ENCODE assay signal across 12 mouse cellular contexts in the genomic region with DNA sequence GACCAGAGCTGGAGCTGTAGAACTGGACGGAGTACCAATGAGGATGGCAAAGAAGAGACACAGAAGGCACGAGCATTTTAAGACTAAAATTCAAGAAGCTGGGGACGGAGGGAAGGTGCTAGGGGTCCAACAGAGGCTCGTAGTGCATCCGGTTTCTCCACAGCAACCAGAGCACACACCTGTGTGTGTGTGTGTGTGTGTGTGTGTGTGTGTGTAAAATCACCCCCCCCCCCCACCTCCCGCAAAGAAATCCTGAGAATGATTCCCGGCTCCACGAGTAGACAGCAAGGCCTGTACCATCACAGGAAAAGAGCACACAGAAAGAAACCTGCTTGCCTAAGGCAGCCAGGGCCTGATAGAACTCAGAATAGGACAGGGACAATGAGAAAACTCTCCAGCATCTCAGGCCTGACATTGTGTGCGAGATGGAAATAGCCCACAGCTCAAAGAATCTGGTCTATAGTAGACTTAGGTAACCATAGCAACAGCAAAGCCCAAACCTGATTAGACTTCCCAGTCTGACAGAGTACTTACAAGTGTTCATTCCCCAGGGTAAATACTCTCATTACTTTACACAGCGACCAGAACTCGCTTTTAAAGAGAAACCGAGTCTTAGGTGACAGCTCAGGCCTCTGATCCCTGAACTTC. TPM values are rescaled to one million over a fixed set of nuclear protein-coding genes. Genes with fewer than 3 reads are reported as not detected.
A peak's percentile ranks its signal among the peaks of the same experiment; 100 is the strongest.
DNase-seq lines count a peak whose midpoint lies in the region; ATAC-seq and TF ChIP-seq lines count a peak whose summit lies in the region.
"Had no signal": no experiment of that assay in that cellular context is flagged by ENCODE, and none has a peak within 500 bp of the region (broad histone marks: within the 10 kb centered on the region; RNA-seq: fewer than 3 reads in every experiment).

No protein-coding gene starts in this region.

- no peak for TF ChIP-seq CTCF in heart, postnatal 0 days (IDR thresholded peaks at IDR 0.05; ENCODE audit: low read depth)

- H3K36me3 ChIP-seq in heart, postnatal 0 days (replicated peaks; ENCODE audit: control insufficient read depth, insufficient read depth, low read length): no peaks in the 10 kb centered on the region
- H3K36me3 ChIP-seq in forebrain, embryonic 13.5 days (ENCODE audit: poor library complexity, severe bottlenecking): no peaks in the 10 kb centered on the region
- H3K36me3 ChIP-seq in limb, embryonic 14.5 days (ENCODE audit: control insufficient read depth, insufficient read depth, low read length): no peaks in the 10 kb centered on the region
- H3K36me3 ChIP-seq: heart, embryonic 15.5 days had no signal

- intact Hi-C loops in gastrocnemius, postnatal 36 days (cut with DNase I): no loop called here
- intact Hi-C loops in heart, postnatal 36 days (cut with DNase I): no loop called here

- H3K4me2 ChIP-seq in heart, postnatal 0 days (ENCODE audit: low read depth, low read length): no peak overlapping the region
- H3K4me2 ChIP-seq in forebrain, embryonic 13.5 days: no peak overlapping the region
- H3K4me2 ChIP-seq in limb, embryonic 14.5 days (replicated peaks; ENCODE audit: low read depth, low read length, severe bottlenecking): no peak overlapping the region
- H3K4me2 ChIP-seq: heart, embryonic 15.5 days had no signal

- H3K4me1 ChIP-seq in heart, postnatal 0 days (ENCODE audit: control insufficient read depth, insufficient read depth): no peaks in the 10 kb centered on the region
- H3K4me1 ChIP-seq in forebrain, embryonic 13.5 days: peaks cover 16% of the 10 kb centered on the region
- H3K4me1 ChIP-seq in limb, embryonic 14.5 days (ENCODE audit: control insufficient read depth, insufficient read depth, low read length): peaks cover 1% of the 10 kb centered on the region; the same call in 1 of the 2 replicates

- H3K9ac ChIP-seq in heart, postnatal 0 days (replicated peaks; ENCODE audit: low read depth, low read length): no peak overlapping the region
- H3K9ac ChIP-seq in forebrain, embryonic 13.5 days: no peak overlapping the region
- no peak overlapping the region for H3K9ac ChIP-seq in limb, embryonic 14.5 days (ENCODE audit: low read depth, low read length, severe bottlenecking)
- H3K9ac ChIP-seq: heart, embryonic 15.5 days had no signal

- no peak overlapping the region for H3K4me3 ChIP-seq in heart, postnatal 0 days (ENCODE audit: low read depth, low read length)
- H3K4me3 ChIP-seq in forebrain, embryonic 13.5 days: no peak overlapping the region
- no peak overlapping the region for H3K4me3 ChIP-seq in limb, embryonic 14.5 days (replicated peaks; ENCODE audit: low read length)
- H3K4me3 ChIP-seq: heart, embryonic 15.5 days had no signal

- peak; percentile 18 for DNase-seq in heart, postnatal 0 days (ENCODE audit: low spot score)
- no peak for DNase-seq in heart, postnatal 4 days
- DNase-seq in MN1 (ENCODE audit: low spot score) (peak; percentile 57), liver (no peak)
- DNase-seq in limb, embryonic 14.5 days (ENCODE audit: low spot score): peak; percentile 20
- DNase-seq in gastrocnemius, postnatal 36 days: no peak
- DNase-seq in heart, postnatal 36 days: no peak
- DNase-seq: B cell, adult 2 months; lung, postnatal 4 days had no signal

- H3K27me3 ChIP-seq in heart, postnatal 0 days (ENCODE audit: control insufficient read depth, insufficient read depth, low read length): no peaks in the 10 kb centered on the region
- no peaks in the 10 kb centered on the region for H3K27me3 ChIP-seq in forebrain, embryonic 13.5 days
- H3K27me3 ChIP-seq in limb, embryonic 14.5 days (ENCODE audit: control insufficient read depth, insufficient read depth, low read length): no peaks in the 10 kb centered on the region
- H3K27me3 ChIP-seq: heart, embryonic 15.5 days; Patski had no signal

- ATAC-seq in heart, postnatal 0 days (ENCODE audit: insufficient read depth, low read depth): no peak
- ATAC-seq in forebrain, embryonic 13.5 days: peak; percentile 86
- peak; percentile 53; the same call in 1 of the 2 replicates for ATAC-seq in limb, embryonic 14.5 days (ENCODE audit: low FRiP score, low read depth)
- ATAC-seq: Patski had no signal

- H3K9me3 ChIP-seq in heart, postnatal 0 days (replicated peaks; ENCODE audit: control insufficient read depth, low read length): no peaks in the 10 kb centered on the region
- H3K9me3 ChIP-seq in forebrain, embryonic 13.5 days (replicated peaks): no peaks in the 10 kb centered on the region
- no peaks in the 10 kb centered on the region for H3K9me3 ChIP-seq in limb, embryonic 14.5 days (ENCODE audit: control insufficient read depth, low read length)
- H3K9me3 ChIP-seq: heart, embryonic 15.5 days had no signal

- H3K27ac ChIP-seq in heart, postnatal 0 days (ENCODE audit: low read depth): no peak overlapping the region
- peak overlapping the region; percentile 10; the same call in 1 of the 2 replicates for H3K27ac ChIP-seq in forebrain, embryonic 13.5 days
- no peak overlapping the region for H3K27ac ChIP-seq in limb, embryonic 14.5 days (replicated peaks; ENCODE audit: low read depth, low read length)
- H3K27ac ChIP-seq: heart, embryonic 15.5 days had no signal

- WGBS in heart, postnatal 0 days: 71% methylated on average over 12 of the region's 12 CpGs
- 38% methylated on average over 12 of the region's 12 CpGs for WGBS in forebrain, embryonic 13.5 days
- whole genome bisulfite sequencing in limb, embryonic 14.5 days: 74% methylated on average over 12 of the region's 12 CpGs

- no peak for TF ChIP-seq POLR2A in limb, embryonic 14.5 days (IDR thresholded peaks at IDR 0.05; ENCODE audit: borderline replicate concordance, extremely low read depth, insufficient read depth, insufficient read length)

- no peak for TF ChIP-seq EP300 in heart, postnatal 0 days (IDR thresholded peaks at IDR 0.05; ENCODE audit: low read depth)

RNA-seq across cellular contexts. Expression of gene Wdr89, which starts 20.2 kb away (rescaled TPM):
- 3.7 and 3.9 TPM in 2 replicates for total RNA-seq in heart, postnatal 0 days (2014; rRNA removed; ENCODE audit: low replicate concordance)
- 4.6 and 5.3 TPM in 2 replicates for polyA plus RNA-seq in heart, postnatal 0 days (2015; fragmentation: Nextera tagmentation; extraction: Ambion mirVana)
- 1 to 10 TPM; 3.0 to 3.2 TPM for total RNA-seq in heart, postnatal 4 days (2021)
- polyA plus RNA-seq in forebrain, embryonic 13.5 days (2015; fragmentation: Nextera tagmentation; extraction: Ambion mirVana): 8.4 and 9.3 TPM in 2 replicates
- 7.3 and 8.9 TPM in 2 replicates for polyA plus RNA-seq in limb, embryonic 14.5 days (2012; rRNA removed)
- 10.2 and 11.3 TPM in 2 replicates for polyA plus RNA-seq in limb, embryonic 14.5 days (2014; fragmentation: Nextera tagmentation; extraction: Ambion mirVana)
- 1 to 10 TPM; 1.6 to 2.0 TPM for total RNA-seq in gastrocnemius, postnatal 36 days (2021)
- total RNA-seq in heart, postnatal 36 days (2021): 1 to 10 TPM; 2.4 to 2.9 TPM

RNA-seq across cellular contexts. Expression of gene Ppp2r5e, which starts 53.1 kb away (rescaled TPM):
- total RNA-seq in heart, postnatal 0 days (2014; rRNA removed; ENCODE audit: low replicate concordance): 7.5 and 11.5 TPM in 2 replicates
- 7.5 and 9.5 TPM in 2 replicates for polyA plus RNA-seq in heart, postnatal 0 days (2015; fragmentation: Nextera tagmentation; extraction: Ambion mirVana)
- 10 to 100 TPM; 35.1 to 39.1 TPM for total RNA-seq in heart, postnatal 4 days (2021)
- 21.8 and 24.0 TPM in 2 replicates for polyA plus RNA-seq in forebrain, embryonic 13.5 days (2015; fragmentation: Nextera tagmentation; extraction: Ambion mirVana)
- polyA plus RNA-seq in limb, embryonic 14.5 days (2012; rRNA removed): 25.1 and 27.3 TPM in 2 replicates
- 17.2 and 17.6 TPM in 2 replicates for polyA plus RNA-seq in limb, embryonic 14.5 days (2014; fragmentation: Nextera tagmentation; extraction: Ambion mirVana)
- total RNA-seq in gastrocnemius, postnatal 36 days (2021): 10 to 100 TPM; 25.7 to 29.8 TPM
- total RNA-seq in heart, postnatal 36 days (2021): 10 to 100 TPM; 32.4 to 32.8 TPM

Comparison
In these comparisons a context has a peak if more than half of its experiments do, and no peak if none do; other contexts are left out.
1. DNase-seq: peak in heart, postnatal 0 days (single experiment), MN1 (single experiment) and limb, embryonic 14.5 days (single experiment); none in heart, postnatal 4 days (single experiment), liver (single experiment), gastrocnemius, postnatal 36 days (0 of 2) and heart, postnatal 36 days (0 of 2).